Mouse (Mus musculus) spleen, adult 2 months (tissue): ENCODE results near the gene Ccdc138.

Experiments used
- CTCF ChIP-seq: fragments of 200-500 bp; IDR thresholded peaks from 2 replicates; pipeline ENCODE4 v1.5.1; 2011; ENCODE audit warnings: mild to moderate bottlenecking, inconsistent platforms; ENCODE audit not compliant: insufficient read depth, insufficient read length, insufficient replicate concordance; ENCODE audit errors: extremely low read depth
- POLR2A ChIP-seq: fragments of 200-500 bp; IDR thresholded peaks from 2 replicates; pipeline ENCODE4 v1.6.1; 2011; ENCODE audit warnings: low read depth, low read length, inconsistent platforms

DNA sequence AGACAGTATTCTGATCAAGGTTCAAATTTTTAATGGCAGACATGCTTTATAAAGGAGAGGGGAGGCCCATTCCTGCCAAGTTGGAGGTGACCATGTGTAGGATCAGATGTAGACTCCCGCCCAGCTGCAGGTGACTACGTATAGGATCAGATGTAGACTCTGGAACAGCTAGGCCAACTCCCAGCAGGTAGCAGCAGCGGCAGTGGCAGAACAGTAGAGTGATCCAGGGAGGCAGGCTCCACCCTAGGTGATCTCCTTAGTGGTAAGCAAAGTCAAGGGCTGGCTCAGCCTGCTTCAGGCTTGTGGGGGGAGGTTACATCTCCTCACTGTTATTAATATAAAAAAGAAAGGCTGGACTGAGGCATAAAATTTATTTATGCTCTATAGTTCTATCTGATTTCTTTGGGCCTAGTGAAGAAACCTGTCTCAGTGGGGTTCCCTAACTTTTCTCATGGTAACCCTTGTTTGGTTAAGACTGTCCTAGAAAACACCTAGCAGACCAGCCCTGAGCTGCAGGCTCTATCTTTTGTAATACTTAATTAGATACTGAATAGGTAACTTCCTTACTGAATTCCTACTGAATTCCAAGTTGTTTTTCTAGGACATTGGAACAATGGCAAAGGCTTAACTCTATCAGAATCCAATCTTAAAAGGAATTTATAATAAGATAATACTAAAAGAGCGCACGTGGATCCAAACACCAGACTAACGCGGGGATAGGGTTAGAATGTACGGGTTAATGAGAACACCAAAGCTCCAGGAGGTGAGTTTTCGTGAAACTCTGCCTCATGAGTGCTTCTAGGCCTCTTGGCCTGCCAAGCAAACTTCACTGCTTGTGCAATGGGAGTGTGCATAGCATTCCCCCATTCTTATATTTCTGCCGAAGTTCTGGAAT is 33.4 kb downstream of the Ccdc138 start:
- no peak for TF ChIP-seq CTCF
- TF ChIP-seq POLR2A: no peak
